Mouse (Mus musculus): ENCODE data around the gene Methig1.
"Not testable (repeated sequence)": the region's sequence is repeated elsewhere in the genome, so short reads cannot be mapped to it uniquely, and the experiment has no call there.

Gene Methig1

DNA sequence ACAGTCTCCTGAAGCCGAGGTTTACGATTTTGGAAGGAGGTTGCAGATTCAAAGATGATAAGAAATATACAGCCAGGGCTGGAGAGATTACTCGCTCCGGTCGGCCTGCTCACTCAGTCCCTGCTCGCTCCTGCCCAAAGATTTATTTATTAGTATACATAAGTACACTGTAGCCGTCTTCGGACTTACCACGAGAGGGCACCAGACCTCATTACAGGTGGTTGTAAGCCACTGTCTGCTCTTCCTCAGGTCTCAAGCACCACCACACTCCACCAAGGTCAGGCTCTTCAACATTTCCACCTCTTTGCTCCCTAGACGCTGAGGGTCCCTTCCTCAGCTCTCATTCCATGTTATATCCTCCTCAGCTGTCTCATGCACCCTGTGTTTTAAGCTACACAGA, 15.1 kb upstream of the Methig1 start:
- DNase-seq (ENCODE audit: low spot score) = not testable (repeated sequence)

GRCm38 (mm10) chr15:100341314-100341980, 11.5 kb upstream of the Methig1 start:
- DNase-seq (ENCODE audit: low spot score) = not testable (repeated sequence)

DNA sequence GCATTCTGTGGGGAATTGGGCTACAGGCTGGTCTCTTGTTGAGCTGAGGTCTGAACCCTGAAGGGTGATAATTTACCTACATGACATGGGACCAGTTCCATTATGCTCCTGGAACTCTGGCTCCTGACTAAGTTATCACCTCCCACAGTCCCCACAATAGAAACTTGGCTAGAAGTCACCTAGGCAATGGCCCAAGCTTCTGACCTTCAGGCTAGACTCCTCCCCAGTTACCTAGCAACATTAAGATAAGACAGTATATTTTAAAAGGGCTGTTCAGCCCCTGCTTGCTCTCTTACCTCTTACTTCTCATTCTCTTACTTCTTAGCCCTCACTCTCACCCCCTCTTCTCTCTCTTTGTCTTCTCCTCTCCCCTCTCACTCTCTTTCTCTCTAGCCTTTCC, 7.5 kb upstream of the Methig1 start:
- no peak for DNase-seq (ENCODE audit: low spot score)

DNA sequence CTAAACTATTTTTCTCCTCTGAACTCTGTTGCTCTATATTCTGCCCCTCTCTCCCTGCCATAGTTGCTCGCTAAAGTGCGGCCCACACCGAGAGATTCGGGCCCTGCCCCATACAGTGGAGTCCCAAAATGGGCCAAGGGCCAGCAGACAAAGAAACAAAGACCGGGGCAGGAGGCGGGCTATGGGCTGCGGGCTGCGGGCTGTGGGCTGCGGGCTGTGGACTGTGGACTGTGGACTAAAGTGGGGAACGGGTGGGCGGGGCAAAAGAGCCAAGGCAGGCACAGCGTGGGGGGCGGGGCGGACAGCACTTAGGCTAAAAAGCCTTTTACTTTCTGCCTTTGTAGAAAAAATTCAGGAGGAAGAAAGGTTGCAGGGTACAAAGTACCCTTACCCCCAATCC, 6.2 kb upstream of the Methig1 start:
- no peak for DNase-seq (ENCODE audit: low spot score)

DNA sequence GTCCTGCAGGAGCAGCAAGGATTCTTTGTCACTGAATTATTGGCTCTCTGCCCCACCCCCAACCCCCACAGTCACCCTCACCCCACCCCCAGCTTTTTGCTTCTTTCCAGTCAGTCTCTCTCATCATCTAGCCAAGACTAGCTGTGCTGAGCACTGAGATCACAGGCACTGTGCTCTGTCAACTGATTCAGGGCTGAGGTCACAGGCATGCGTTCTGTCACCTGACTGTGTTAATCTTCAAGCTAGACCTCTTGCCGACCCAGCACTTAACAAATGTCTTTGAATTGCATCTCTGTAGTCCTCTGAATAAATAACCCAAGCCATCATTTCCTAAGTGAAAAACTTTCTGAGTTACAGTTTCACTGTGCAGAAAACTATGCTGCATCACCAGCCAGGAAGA, 3.5 kb upstream of the Methig1 start:
- no peak for DNase-seq (ENCODE audit: low spot score)

DNA sequence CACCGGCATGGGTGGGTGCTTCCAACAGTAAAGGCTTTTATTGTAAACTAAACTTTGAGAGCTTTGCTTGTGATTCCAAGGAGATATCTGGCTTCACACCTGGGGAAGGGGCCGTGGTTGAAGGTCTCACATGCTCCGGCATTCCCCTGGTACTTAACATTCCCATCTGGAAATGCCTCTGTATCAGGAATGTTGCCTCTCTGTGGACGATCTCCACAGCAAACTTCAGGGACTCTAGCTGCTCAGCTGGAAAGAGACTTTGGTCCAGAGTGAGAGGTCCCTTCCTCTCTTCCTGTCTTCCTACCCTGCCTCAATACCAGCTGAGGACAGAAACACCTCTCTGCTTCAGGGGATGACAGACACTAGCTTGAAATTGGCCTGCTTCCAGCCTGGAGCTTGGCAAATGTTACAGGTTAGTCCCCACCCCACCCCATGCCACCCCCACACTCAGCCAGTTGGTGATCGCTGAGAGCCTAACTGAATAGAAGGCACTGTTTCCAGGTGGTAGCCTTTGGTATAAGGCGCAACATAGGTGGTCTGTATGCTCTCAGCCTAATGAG, 1.4 kb upstream of the Methig1 start:
- DNase-seq (ENCODE audit: low spot score) = no peak

DNA sequence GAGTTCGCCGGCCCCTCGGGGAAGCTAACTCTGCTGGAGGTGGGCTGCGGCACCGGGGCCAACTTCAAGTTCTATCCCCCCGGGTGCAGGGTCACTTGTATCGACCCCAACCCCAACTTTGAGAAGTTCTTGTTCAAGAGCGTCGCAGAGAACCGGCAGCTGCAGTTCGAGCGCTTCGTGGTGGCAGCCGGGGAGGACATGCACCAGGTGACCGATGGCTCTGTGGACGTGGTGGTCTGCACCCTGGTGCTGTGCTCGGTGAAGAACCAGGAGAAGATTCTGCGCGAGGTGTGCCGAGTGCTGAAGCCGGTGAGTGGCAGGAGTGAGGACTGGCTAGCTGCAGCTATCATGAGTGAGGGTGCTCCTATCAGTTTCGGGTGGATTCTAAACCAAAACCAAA, 450 bp downstream of the Methig1 start:
- not testable (repeated sequence) for DNase-seq (ENCODE audit: low spot score)

GRCm38 (mm10) chr15:100355876-100356275, 2.9 kb downstream of the Methig1 start:
- no peak for DNase-seq (ENCODE audit: low spot score)

- DNase-seq (ENCODE audit: low spot score) = no peak
Observed at GRCm38 (mm10) chr15:100364242-100364641, 11.3 kb downstream of the Methig1 start, which contains the start of gene Higd1c. TSS of gene Higd1c (plus strand) at chr15:100364542.

GRCm38 (mm10) chr15:100365967-100366366, 13.0 kb downstream of the Methig1 start:
- DNase-seq (ENCODE audit: low spot score) = not testable (repeated sequence)

DNA sequence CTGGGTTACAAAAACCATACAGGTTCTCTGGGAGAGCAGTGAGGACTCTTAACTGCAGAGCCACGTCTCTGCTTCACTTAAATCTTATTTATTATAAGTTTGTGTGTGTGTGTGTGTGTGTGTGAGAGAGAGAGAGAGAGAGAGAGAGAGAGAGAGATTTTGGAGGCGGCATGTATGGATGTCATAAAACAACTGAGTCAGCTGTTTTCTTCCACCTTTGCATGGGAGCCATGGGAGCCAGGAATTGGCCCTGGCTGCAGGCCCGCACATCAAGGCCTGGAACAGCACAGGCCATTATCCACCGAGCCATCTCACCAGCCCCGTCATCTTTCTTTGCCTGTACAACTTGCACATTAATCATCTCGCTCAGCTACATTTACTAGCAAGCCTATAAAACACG, 14.2 kb downstream of the Methig1 start:
- DNase-seq (ENCODE audit: low spot score) = no peak

DNA sequence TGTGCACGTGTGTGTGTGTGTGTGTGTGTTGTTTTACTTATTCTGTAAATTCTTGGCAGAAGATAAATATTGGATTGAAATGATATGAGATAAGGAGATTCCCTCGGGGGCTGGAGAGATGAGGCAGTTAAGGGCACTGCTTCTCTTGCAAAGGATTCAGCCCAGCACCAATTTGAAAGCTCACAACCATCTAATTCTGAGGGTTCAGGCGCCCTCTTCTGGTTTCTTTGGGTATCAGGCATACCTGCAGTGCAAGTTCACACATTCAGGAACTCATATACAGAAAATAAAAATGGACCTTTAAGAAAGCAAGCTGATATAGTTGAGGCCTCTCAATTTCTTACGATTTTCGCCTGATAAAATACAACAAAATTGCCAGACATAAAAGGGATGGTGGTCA, 22.1 kb downstream of the Methig1 start:
- no peak for DNase-seq (ENCODE audit: low spot score)

- not testable (repeated sequence) for DNase-seq (ENCODE audit: low spot score)
Observed at GRCm38 (mm10) chr15:100377847-100378505, 25.0 kb downstream of the Methig1 start.

DNA sequence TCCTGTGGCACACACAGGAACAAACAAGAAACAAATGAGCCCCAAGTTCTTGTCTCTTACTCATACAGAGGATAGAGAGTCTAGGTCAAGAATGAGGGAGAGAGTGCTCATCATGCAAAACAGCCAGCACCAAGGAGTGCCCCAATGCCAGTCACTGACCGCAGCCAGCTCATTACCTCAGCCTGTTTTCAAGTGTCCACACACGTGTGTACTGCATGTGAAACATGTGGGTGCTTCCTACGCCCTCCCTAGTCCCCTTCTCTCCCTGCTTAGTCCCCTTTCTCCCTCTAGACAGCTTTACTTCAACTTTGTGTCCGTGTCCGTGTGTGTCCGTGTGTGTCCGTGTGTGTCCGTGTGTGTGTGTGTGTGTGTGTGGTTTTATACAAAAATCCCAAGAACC, 26.7 kb downstream of the Methig1 start:
- no peak for DNase-seq (ENCODE audit: low spot score)

DNA sequence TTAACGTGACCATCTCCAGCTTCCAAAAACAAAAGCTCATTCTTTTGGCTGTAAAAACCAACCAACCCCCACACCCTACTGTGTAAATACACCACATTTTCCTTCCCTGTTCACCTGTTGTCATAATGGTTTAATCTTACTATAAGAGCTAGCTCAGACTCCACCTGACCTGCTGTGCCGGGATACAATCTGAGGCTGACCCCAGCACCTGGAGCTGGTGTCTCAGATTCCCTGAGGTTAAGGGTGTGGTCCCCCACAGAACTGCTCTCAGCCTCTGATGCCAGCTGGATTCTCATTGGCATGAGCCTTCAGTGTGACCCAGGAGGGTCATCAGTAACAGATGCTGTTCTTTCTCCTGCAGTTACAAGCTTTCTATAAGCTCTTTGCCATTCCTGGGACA, 27.2 kb downstream of the Methig1 start:
- DNase-seq (ENCODE audit: low spot score) = no peak

GRCm38 (mm10) chr15:100385705-100386104, 32.8 kb downstream of the Methig1 start:
- DNase-seq (ENCODE audit: low spot score) = no peak

DNA sequence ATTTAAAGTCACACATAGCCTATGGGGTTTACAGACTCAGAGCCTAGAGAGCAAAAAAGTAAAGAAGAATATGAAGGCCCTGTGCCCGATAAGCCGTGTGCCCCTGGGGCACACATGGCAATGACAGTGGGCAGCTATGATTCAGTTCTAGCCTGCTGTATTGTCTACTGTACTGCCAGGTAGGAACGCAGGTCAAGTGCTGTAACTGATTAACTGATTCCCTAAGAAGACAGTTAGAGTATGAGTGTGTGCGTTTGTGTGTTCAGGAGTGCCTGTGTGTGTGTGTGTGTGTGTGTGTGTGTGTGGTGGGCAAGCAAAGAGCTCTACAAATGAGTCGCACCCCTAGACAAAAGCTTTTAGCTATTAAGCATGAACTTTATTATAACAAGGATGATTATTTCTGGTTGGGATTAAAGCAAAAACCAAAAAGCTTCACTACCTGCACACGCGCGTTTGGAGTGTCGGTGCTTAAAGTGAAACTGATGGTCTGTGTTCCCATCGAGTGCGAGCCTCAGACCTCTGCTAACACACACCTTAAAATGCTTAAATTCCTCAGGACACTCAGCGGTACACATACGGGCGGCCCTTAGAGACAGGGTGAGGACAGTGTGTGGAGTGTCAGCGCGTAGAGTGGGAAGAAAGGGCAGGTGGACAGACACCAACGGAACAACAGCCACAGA, 34.7 kb downstream of the Methig1 start:
- no peak for DNase-seq (ENCODE audit: low spot score)

GRCm38 (mm10) chr15:100388224-100388835, 35.4 kb downstream of the Methig1 start:
- DNase-seq (ENCODE audit: low spot score) = no peak

DNA sequence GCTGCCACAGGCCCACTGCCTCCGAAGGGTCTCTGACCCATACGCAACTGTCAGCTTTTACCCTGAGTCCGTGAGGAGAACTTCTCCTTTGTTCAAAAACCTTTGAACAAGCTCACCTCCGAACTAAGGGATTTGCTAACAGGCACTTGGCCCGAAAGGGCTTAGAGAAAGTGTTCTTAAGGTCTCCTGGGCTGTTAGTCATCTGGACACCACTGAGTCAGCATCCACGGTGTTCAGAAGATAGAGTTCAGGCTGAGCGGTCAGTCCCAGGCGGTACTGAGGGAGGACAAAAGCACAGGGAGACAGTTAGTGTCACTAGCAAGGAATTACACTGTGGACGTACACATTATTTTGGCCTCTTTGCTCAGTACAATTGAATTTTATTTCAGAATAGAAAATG, 35.9 kb downstream of the Methig1 start:
- no peak for DNase-seq (ENCODE audit: low spot score)

DNA sequence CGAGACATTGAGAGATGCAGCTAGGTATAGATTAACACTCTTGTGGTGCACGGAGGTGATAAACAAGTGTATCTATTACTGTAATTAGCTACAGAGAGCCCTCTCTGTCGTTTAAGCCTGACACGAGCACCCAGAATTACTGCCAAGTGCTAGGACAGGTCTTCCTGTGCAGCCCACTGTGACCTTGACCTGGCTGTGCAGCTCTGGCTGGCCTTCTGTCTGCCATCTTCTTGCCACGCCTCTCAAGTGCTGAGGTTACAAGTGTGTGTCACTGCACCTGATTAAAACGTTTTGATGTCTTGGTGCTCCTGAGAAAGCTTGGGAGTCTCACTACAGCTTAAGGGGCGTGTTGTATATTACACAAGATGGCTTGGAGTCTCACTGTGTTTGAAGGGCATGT, 38.1 kb downstream of the Methig1 start:
- no peak for DNase-seq (ENCODE audit: low spot score)

- DNase-seq (ENCODE audit: low spot score) = no peak
Observed at GRCm38 (mm10) chr15:100391599-100391998, 38.6 kb downstream of the Methig1 start.

GRCm38 (mm10) chr15:100393016-100393415, 40.1 kb downstream of the Methig1 start:
- no peak for DNase-seq (ENCODE audit: low spot score)
